Mouse (Mus musculus): ENCODE data around the gene Slc7a5.

Gene Slc7a5

GRCm38 (mm10) chr8:121880818-121881217 is 26.7 kb downstream of the Slc7a5 start:
- peak; percentile 69 for DNase-seq (ENCODE audit: low spot score)

GRCm38 (mm10) chr8:121879712-121880111 is 27.8 kb downstream of the Slc7a5 start:
- DNase-seq (ENCODE audit: low spot score) = no peak

GRCm38 (mm10) chr8:121877828-121878480 is 29.5 kb downstream of the Slc7a5 start:
- DNase-seq (ENCODE audit: low spot score) = no peak

DNA sequence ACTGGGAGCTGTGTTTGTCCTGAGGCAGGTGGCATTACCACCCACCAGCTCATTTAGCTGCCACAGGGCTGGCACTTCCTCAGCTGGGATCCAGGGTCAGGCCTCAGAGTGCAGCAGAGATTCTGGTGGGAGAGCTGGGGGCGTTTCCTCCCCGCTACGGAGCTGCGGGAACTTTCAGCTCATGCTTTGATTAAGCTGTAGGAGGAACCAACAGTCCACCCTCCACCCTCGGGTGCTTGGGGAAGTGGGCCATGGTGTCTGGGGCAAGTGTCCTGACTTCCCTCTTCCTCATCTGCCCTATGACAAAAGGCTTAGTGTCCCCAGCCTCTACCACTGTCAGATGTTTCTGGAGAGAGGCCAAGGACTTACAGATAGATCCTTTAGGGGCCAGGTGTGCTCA is 30.3 kb downstream of the Slc7a5 start:
- no peak for DNase-seq (ENCODE audit: low spot score)

DNA sequence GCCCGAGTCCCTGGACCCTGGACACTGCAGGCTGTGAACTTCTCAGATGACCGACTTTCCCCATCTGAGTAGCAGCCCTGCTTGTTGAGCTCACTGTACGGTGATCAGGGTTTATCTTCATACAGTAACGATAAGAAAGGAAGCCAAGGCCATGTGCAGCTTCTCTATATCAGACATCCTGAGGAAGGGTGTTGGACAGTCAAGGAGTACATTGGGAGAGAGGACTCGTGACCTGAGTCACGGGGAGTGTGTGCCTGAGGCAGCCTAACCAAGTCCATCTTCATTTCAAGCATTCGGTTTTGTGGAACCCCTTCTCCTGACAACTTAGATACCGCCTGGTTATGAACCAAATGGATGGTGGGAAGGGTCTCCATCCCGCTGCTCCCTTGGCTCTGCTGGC is 32.0 kb downstream of the Slc7a5 start:
- DNase-seq (ENCODE audit: low spot score) = no peak

- no peak for DNase-seq (ENCODE audit: low spot score)
Measured at GRCm38 (mm10) chr8:121875045-121875444, 32.4 kb downstream of the Slc7a5 start.

DNA sequence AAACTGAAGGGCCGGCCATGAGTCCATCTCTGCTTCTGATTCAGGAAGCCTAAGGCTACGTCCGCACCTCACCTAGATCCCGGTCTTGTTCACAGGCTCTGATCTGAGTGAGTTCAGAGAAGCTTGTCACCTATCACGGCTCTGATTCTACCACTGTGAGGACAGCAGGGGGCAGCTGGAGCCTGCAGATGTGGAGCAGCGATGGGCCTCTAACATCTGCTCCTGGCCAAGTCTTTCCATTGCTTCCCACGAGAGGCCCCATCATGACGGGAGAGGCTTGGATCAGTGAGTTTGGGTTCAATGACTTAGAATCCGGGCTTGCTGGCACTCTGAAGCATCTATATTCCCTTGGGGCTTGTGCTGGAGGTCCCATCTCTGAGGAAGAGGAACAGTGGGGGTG is 33.5 kb downstream of the Slc7a5 start:
- peak; percentile 75 for DNase-seq (ENCODE audit: low spot score)

DNA sequence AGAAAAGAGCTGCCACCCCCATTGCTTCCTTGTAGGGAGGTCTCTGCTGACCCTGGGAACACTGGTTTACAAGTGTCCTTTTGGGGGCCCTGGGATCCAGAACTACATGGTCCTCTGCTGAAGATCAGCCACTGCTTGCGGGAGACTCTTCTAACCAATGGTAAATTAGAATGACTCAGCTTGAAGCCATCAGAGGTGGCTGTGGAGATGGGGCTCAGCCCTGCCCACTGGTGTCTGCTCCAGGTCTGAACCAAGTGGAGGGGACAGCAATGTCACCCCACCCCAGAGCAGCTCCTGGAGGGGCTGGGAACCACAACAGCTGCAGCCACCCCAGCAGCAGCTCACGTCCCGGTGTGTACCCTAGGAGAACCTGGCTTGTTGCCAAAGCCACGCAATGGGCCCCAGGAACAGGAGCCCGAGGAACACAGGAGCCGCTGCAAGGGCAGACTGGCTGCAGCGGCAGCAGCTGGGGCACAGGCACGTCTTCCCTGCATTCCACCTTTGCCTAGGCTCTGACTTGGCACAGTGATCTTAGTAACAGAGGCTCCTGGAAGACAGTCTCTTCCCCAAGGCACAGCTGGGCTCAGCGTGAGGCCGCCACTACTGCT is 35.6 kb downstream of the Slc7a5 start:
- no peak for DNase-seq (ENCODE audit: low spot score)

DNA sequence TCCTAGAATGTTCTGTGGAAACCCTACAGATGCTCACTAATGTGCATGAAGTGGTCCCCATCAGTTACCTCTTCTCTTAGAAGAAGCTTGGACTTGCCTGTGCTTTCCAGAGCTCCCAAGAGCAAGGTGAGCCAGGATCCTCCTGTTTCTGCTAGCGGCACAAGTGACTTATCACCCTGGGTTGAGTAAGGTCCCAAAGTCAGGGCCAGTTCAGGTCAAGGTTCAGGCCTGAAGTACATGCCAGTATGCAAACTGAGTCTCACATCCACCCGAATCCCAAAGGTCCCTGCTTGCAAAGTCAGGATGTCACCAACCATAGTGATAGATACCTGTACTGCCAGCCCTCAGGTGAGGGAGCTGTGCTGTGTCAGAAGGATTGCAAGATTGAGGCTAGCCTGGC is 37.3 kb downstream of the Slc7a5 start:
- DNase-seq (ENCODE audit: low spot score) = no peak

- no peak for DNase-seq (ENCODE audit: low spot score)
Measured at GRCm38 (mm10) chr8:121868896-121869295, 38.6 kb downstream of the Slc7a5 start.

GRCm38 (mm10) chr8:121868196-121868595 is 39.3 kb downstream of the Slc7a5 start:
- no peak for DNase-seq (ENCODE audit: low spot score)

GRCm38 (mm10) chr8:121865356-121865755 is 42.1 kb downstream of the Slc7a5 start:
- no peak for DNase-seq (ENCODE audit: low spot score)

DNA sequence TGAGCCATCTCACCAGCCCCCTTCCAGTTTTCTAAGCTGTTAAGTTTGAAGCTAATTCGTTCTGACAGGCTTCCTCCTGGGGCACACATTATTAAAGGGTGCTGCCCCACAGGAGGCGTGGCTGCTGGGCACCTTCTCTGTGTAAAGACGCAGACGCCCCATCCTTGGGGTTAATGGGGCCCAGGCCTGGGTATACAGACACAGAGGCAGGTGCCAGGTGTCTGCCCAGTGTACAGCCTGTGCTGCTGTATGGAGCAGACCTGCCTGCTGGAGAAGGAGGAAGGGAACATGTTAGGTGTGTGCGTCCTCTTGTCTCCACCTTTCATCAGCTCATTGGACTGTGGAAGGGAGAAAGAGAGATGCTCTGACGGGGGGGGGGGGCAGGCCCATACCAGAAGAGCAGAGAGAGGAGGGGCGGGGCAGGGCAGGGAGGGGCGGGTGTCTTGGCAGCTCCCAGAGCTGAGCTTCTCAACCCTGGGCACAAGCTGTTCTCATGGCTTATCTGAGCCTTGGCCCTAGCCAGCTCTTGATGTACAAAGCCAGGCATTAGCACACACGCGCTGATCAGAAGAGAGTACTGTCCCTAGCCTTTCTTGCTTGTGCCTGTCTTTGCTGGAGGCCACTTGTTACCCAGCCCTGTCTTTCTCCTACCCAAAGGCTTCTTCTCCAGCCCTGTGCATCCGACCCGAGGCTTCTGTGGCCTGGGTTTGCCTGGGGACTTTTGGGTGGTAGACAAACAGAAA is 45.5 kb downstream of the Slc7a5 start:
- no peak for DNase-seq (ENCODE audit: low spot score)

DNA sequence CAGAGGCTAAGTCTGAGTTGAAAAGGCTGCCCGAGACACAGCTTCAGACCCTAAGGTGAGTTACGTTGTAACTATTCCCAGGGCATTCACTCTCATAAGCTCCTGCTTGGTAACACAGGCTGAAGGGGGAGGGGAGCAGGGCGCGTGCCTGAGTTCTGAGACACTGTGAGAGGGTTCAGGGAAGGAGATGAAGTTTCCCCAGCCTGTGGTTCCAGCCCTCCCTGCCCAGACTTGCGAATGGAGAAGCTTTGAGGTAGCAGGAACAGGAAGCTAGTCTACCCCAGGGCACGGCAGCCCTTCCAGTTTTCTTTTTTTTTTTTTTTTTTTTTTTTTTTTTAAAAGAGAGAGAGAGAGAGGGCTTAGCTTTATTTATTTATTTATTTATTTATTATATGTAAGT is 46.2 kb downstream of the Slc7a5 start:
- DNase-seq (ENCODE audit: low spot score) = no peak

GRCm38 (mm10) chr8:121857747-121858146 is 49.7 kb downstream of the Slc7a5 start:
- peak; percentile 37 for DNase-seq (ENCODE audit: low spot score)

DNA sequence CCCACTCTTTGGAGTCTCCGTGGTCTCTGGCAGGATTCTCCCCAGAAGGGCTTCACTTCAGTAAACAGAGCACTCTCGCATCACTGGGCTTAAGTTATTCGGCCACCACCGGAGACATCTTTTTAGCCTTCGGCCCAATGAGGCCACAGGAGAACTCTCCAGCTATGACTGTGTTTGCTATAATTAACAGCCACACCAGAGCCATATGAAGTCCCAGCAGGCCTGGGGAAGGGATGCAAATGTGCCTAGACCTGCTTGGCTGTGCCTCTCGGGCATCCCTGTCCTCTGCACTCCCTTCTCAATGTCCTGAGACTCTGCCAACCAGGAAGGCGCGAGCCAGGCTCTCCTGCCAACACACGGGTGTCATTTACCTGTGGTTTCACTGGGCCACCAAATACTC is 50.2 kb downstream of the Slc7a5 start:
- peak; percentile 42 for DNase-seq (ENCODE audit: low spot score)

- DNase-seq (ENCODE audit: low spot score) = peak; percentile 37
Measured at GRCm38 (mm10) chr8:121856071-121856746, 51.3 kb downstream of the Slc7a5 start.

DNA sequence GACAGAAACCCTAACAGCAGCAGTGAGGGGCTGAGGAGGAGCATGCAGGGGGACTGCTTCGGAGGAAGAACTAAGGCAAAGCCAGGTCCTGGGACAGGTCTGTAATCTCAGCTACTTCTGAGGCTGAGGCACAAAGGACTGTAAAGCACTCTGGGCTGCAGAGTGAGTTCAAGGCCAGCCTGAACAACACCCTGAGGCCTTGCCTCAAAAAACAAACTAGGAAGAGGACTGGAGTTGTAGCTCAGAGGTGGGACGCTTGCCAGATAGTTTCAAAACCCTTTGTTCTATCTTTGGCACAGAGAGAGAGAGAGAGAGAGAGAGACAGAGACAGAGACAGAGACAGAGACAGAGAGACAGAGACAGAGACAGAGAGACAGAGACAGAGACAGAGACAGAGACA is 53.9 kb downstream of the Slc7a5 start:
- peak; percentile 59 for DNase-seq (ENCODE audit: low spot score)

DNA sequence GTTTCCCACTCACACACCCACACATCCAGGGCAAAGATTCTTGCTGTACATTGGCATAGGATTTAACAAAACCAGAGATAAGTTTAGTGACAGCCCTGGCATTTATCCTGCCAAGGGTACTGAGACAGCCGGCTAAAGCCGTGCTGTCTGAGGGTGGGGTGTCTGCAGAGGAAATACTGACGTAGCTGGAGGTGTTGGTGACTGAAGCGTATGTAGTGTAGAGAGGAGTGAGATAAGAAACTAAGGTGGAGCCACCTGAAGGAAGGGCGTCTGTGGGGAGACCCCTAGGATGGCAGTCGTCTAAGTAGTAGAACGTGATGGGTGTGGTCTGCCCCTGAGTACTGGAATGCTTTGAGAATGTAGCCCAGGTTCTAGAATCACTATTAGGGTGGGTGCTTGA is 55.0 kb downstream of the Slc7a5 start:
- DNase-seq (ENCODE audit: low spot score) = no peak

DNA sequence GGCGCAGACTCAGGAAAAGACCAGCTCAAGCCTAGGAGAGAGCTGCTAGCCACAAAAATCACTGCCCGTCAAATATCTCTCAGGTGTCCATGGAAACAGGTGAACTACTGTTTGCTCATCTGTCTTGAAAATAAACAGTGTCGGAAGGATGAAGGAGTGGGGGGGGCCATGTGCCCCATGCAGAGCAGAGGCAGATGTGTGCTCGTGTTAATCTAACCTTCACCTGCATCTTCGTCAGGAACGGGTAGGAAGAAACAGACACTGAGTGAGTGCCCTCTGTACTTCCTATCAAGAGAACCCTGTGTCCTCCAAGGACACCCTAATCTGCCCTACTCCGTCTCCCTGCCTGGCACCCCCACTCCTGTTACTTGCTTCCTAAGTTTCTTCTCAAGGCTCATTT is 55.8 kb downstream of the Slc7a5 start:
- peak; percentile 43 for DNase-seq (ENCODE audit: low spot score)

DNA sequence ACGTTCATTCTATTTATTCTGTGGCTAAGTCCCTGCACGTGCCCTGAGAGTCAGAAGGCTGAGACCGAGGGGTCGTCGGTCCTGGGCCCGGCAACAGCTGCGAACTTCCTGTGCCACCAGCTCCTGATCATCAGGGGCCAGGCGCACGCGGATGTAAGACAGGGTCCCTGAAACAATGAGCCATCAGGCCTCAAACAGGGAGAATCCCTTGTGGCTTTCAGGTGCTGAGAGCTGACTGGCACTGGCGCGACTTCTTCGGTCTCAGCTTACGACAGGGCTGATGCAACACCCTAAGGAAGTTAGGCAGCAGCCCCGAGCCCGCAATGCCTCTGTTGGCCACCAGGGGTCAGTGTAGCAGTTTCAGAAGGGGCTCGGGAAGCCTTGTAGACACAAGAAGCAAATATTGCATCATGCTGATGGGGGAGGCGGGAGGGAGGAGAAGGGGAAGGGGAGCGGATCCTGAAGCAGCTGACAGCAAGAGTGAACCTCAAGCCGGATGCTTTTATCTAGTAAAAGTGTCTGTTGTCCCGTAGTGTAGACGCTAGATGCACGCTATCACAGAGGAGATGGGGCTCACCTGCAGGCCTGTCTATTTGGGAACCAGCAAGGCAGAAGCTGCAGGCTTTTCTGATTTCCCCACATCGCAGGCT is 56.5 kb downstream of the Slc7a5 start:
- peak; percentile 99 for DNase-seq (ENCODE audit: low spot score)

DNA sequence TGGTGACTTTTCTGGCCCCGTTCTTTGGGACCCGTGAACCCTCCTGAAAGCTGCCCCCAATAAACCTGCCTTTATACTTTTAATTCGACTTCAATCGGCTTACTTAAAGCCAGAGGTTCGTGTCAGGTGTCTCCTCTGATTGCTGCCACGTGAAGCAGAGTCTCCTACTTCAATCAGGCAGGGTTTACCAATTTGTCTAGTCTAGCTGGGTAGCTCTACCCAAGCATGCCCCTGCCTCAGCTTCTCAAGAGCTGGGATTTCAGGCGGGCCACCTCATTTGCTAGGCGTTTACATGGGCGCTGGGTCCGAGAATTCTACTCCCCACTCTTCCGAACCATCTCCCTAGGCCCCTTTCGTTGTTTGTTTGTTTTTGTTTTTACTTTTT is 57.1 kb downstream of the Slc7a5 start:
- peak; percentile 48 for DNase-seq (ENCODE audit: low spot score)
